Mouse (Mus musculus) ovary, postnatal 36 days (tissue): ENCODE results near the gene Hsd17b2.
"Not testable (repeated sequence)": the region's sequence is repeated elsewhere in the genome, so short reads cannot be mapped to it uniquely, and the experiment has no call there.

Experiments
- DNase-seq: peaks from one replicate; pipeline ENCODE4 v3.0.0; 2022; ENCODE audit warnings: low spot score, mixed read lengths

The Hsd17b2 gene

GRCm38 (mm10) chr8:117715896-117716295 lies 14.2 kb downstream of the Hsd17b2 start:
- DNase-seq: no peak

GRCm38 (mm10) chr8:117718152-117718860 lies 16.6 kb downstream of the Hsd17b2 start:
- no peak for DNase-seq

- no peak for DNase-seq
Observed at GRCm38 (mm10) chr8:117726467-117726866, 24.8 kb downstream of the Hsd17b2 start.

GRCm38 (mm10) chr8:117727561-117727960 lies 25.9 kb downstream of the Hsd17b2 start:
- no peak for DNase-seq

- no peak for DNase-seq
Observed at GRCm38 (mm10) chr8:117728234-117728633, 26.5 kb downstream of the Hsd17b2 start.

- no peak for DNase-seq
Observed at GRCm38 (mm10) chr8:117730980-117731379, 29.3 kb downstream of the Hsd17b2 start.

- DNase-seq: no peak
Observed at GRCm38 (mm10) chr8:117736657-117737175, 35.0 kb downstream of the Hsd17b2 start.

GRCm38 (mm10) chr8:117738206-117738605 lies 36.5 kb downstream of the Hsd17b2 start:
- DNase-seq: not testable (repeated sequence)

GRCm38 (mm10) chr8:117740387-117740998 lies 38.8 kb downstream of the Hsd17b2 start:
- no peak for DNase-seq

GRCm38 (mm10) chr8:117742431-117743012 lies 40.8 kb downstream of the Hsd17b2 start:
- peak; percentile 19 for DNase-seq

GRCm38 (mm10) chr8:117746651-117747050 lies 44.9 kb downstream of the Hsd17b2 start:
- DNase-seq: no peak

- no peak for DNase-seq
Observed at GRCm38 (mm10) chr8:117747428-117747827, 45.7 kb downstream of the Hsd17b2 start.

GRCm38 (mm10) chr8:117747886-117748730 lies 46.4 kb downstream of the Hsd17b2 start:
- no peak for DNase-seq

- no peak for DNase-seq
Observed at GRCm38 (mm10) chr8:117749436-117749835, 47.7 kb downstream of the Hsd17b2 start.

- DNase-seq: no peak
Observed at GRCm38 (mm10) chr8:117757900-117758299, 56.2 kb downstream of the Hsd17b2 start.

- no peak for DNase-seq
Observed at GRCm38 (mm10) chr8:117762776-117763175, 61.1 kb downstream of the Hsd17b2 start.

- no peak for DNase-seq
Observed at GRCm38 (mm10) chr8:117764625-117765024, 62.9 kb downstream of the Hsd17b2 start.

GRCm38 (mm10) chr8:117765947-117766346 lies 64.2 kb downstream of the Hsd17b2 start:
- DNase-seq: no peak

GRCm38 (mm10) chr8:117768971-117769370 lies 67.3 kb downstream of the Hsd17b2 start:
- DNase-seq: no peak

GRCm38 (mm10) chr8:117771115-117771836 lies 69.6 kb downstream of the Hsd17b2 start:
- DNase-seq: no peak

- no peak for DNase-seq
Observed at GRCm38 (mm10) chr8:117772126-117772525, 70.4 kb downstream of the Hsd17b2 start.
